Mouse (Mus musculus) midbrain, postnatal 0 days (tissue): ENCODE results near the gene Lnx2. TPM values are rescaled to one million over a fixed set of nuclear protein-coding genes. Genes with fewer than 3 reads are reported as not detected.
A peak's percentile ranks its signal among the peaks of the same experiment; 100 is the strongest.

Experiments
- ATAC-seq: fragments of 200-750 bp; cut with Nextera tagmentation; 2 replicates; pipeline ENCODE4 v1.8.0; 2017; ENCODE audit warnings: moderate number of reproducible peaks, mild to moderate bottlenecking, moderate TSS enrichment, moderate library complexity; ENCODE audit not compliant: low FRiP score
- DNase-seq: peaks from one replicate; pipeline ENCODE4 v3.0.0-alpha.2; 2015; ENCODE audit warnings: low spot score
- H3K27ac ChIP-seq: fragments of 300-500 bp; sonication (generic); 2 replicates; pipeline ENCODE4 v1.5.1; 2014; ENCODE audit warnings: low read depth, mild to moderate bottlenecking, low read length, mixed read lengths
- H3K27me3 ChIP-seq: fragments of 300-500 bp; sonication (generic); 2 replicates; pipeline ENCODE4 v1.6.1; 2014; ENCODE audit warnings: low read length, control low read depth, mixed read lengths; ENCODE audit not compliant: insufficient read depth
- H3K36me3 ChIP-seq: fragments of 300-500 bp; sonication (generic); 2 replicates; pipeline ENCODE4 v1.6.1; 2014; ENCODE audit warnings: low read length, control low read depth, mixed read lengths; ENCODE audit not compliant: insufficient read depth
- H3K4me1 ChIP-seq: fragments of 300-500 bp; sonication (generic); 2 replicates; pipeline ENCODE4 v1.6.1; 2014; ENCODE audit warnings: mild to moderate bottlenecking, control low read depth, antibody characterized with exemption, low read length, mixed read lengths; ENCODE audit not compliant: insufficient read depth
- H3K4me2 ChIP-seq: fragments of 300-500 bp; sonication (generic); 2 replicates; pipeline ENCODE4 v1.6.1; 2014; ENCODE audit warnings: low read depth, mild to moderate bottlenecking, low read length, mixed read lengths; ENCODE audit not compliant: poor library complexity, severe bottlenecking
- H3K4me3 ChIP-seq: fragments of 300-500 bp; sonication (generic); 2 replicates; pipeline ENCODE4 v1.5.1; 2014; ENCODE audit warnings: low read depth, mild to moderate bottlenecking, low read length, moderate library complexity
- H3K9ac ChIP-seq: fragments of 300-500 bp; sonication (generic); replicated peaks from 2 replicates; pipeline ENCODE4 v1.6.1; 2014; ENCODE audit warnings: mild to moderate bottlenecking, low read length, moderate library complexity, mixed read lengths; ENCODE audit not compliant: poor library complexity, severe bottlenecking
- H3K9me3 ChIP-seq: fragments of 300-500 bp; sonication (generic); 2 replicates; pipeline ENCODE4 v1.6.1; 2016; ENCODE audit warnings: low read length, control low read depth
- CTCF ChIP-seq: IDR thresholded peaks from 2 replicates; pipeline ENCODE4 v1.5.1; 2016; ENCODE audit warnings: antibody characterized with exemption, mild to moderate bottlenecking
- WGBS: fragments of 180-500 bp; shearing (Covaris S2); extraction: QIAGEN DNeasy Blood & Tissue Kit; methylation state at CpG from one replicate; pipeline ENCODE4 v1.1.7; 2014; 5-methylcytosine and 5-hydroxymethylcytosine counted together
- polyA plus RNA-seq: library from polyadenylated mRNA; unstranded; fragments of >200 nt; fragmentation: Nextera tagmentation; extraction: Ambion mirVana; gene quantifications from 2 replicates; pipeline ENCODE4 v1.2.1, GENCODE M21; 2015
- total RNA-seq: library from RNA; depleted of rRNA; stranded (reverse); fragments of >200 nt; gene quantifications from 2 replicates; pipeline ENCODE4 v1.2.3, GENCODE M21; 2014

Gene Lnx2
- total and polyA plus RNA-seq, 2 experiments from 2014 or later, result 2.9 to 5.6 TPM

DNA sequence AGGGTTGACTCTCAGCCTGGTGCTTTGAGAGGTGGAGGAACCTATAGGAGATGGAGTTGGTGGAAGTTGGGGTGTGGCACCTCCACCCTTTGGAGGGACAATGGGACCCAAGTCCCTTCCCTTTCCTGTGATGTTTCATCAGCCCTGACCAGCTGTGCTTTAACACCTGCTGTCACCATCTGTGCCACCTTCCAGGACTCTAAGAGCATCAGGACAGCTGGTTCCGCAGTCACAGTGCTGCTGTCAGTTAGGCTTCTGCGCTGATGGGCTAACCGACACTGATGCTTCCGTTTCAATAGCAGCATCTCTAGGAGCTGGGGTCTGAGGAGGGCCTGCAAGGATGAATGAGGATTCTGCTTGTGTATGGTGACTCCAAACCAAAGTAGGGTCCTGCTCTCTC lies 20.2 kb upstream of the Lnx2 start:
- H3K27me3 ChIP-seq, result no peaks in the 10 kb centered on the region
- no peaks in the 10 kb centered on the region for H3K4me1 ChIP-seq
- ATAC-seq, result no peak
- H3K36me3 ChIP-seq, result no peaks in the 10 kb centered on the region
- no peak overlapping the region for H3K9ac ChIP-seq
- WGBS, result 96% methylated on average over 4 of the region's 4 CpGs
- H3K9me3 ChIP-seq, result no peaks in the 10 kb centered on the region
- H3K4me3 ChIP-seq, result no peak overlapping the region
- no peak for TF ChIP-seq CTCF
- DNase-seq, result no peak
- H3K4me2 ChIP-seq, result no peak overlapping the region
- H3K27ac ChIP-seq, result no peak overlapping the region

DNA sequence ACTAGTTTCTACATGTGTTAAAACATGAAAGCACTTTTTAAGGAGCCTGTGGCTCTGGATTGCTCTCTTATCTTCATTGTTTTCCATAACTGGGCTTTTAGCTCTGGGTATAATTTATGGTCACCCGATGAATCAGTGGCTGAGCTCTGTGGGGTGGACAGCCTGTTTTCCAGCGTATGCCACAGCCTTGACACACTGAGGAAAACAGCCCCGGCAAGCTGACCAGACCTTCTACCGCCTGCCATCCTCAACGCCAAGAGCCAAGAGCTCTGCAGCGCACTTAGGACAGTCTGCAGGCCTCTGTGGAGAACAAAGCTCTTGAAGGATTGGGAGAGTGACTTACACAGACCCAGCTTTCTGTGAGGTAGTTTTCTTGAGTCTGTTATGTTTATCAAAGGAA lies 17.9 kb upstream of the Lnx2 start:
- no peak overlapping the region for H3K9ac ChIP-seq
- no peaks in the 10 kb centered on the region for H3K9me3 ChIP-seq
- TF ChIP-seq CTCF, result no peak
- H3K27me3 ChIP-seq, result no peaks in the 10 kb centered on the region
- ATAC-seq (no peak), DNase-seq (no peak)
- 92% methylated on average over 6 of the region's 6 CpGs for WGBS
- H3K36me3 ChIP-seq, result no peaks in the 10 kb centered on the region
- no peak overlapping the region for H3K4me2 ChIP-seq
- no peak overlapping the region for H3K27ac ChIP-seq
- no peaks in the 10 kb centered on the region for H3K4me1 ChIP-seq
- H3K4me3 ChIP-seq, result no peak overlapping the region

DNA sequence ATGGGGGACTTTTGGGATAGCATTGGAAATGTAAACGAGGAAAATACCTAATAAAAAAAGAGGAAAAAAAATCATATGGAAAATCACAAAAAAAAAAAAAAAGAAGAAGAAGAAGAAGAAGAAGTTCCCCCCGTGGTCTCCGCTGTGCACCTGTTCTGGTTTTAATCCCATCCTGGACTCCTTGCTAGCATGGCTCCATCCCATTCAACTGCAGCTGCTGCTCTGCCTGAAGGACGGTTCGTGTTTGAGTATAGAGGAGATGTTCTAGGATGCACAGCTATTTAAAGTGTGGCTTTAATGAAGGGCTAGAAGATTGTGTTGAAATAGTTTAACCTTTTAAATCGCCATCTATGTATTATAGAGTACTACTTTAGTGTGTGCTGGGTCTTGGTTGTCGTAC lies 16.1 kb upstream of the Lnx2 start:
- WGBS, result 93% methylated on average over 7 of the region's 7 CpGs

DNA sequence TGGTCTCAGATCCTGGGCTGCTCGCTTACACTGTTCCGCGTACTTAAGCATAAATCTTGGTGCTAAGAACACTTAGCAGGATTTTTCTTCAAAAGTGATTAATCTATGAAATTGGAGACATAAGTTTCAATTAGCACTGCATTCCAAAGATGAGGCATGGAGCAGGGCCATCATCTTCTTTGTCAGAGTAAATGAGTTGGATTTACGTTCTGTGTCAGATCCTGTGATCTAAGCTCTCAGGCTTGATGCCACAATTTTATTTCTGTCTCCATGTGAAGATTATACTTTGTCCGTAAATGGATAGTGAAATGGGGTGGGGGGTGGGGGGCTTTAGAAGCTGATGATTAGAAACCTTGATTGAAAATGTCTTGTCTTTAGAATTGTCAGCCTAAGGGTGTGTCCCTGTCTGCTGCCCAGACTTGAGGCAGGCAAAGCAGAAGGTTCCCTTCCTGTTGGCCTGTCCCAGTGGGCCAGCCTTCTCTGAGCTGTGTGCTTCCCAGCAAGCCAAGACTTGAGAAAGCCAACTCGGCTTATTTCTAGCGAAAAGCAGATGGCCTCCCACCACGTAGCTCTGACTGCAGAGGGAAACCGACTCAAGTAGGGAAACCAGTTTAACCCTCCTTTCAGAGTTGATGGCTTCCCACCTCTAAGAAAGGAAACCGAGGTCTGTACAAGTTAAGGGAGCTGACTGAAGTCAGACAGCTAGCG lies 14.0 kb upstream of the Lnx2 start:
- no peaks in the 10 kb centered on the region for H3K36me3 ChIP-seq
- peak; percentile 63 for DNase-seq
- H3K27ac ChIP-seq, result no peak overlapping the region
- WGBS, result 85% methylated on average over 11 of the region's 11 CpGs
- H3K9me3 ChIP-seq, result no peaks in the 10 kb centered on the region
- TF ChIP-seq CTCF, result no peak
- no peak for ATAC-seq
- no peak overlapping the region for H3K4me3 ChIP-seq
- no peak overlapping the region for H3K9ac ChIP-seq
- no peaks in the 10 kb centered on the region for H3K27me3 ChIP-seq
- H3K4me1 ChIP-seq, result no peaks in the 10 kb centered on the region
- no peak overlapping the region for H3K4me2 ChIP-seq

More for the DNA sequence above, 16.1 kb upstream of the Lnx2 start:
- Histone ChIP-seq H3K4me1 (no peaks in the 10 kb centered on the region), H3K4me3 (no peak overlapping the region), H3K9me3 (no peaks in the 10 kb centered on the region), H3K27ac (no peak overlapping the region), H3K36me3 (no peaks in the 10 kb centered on the region), H3K4me2 (no peak overlapping the region), H3K27me3 (no peaks in the 10 kb centered on the region), H3K9ac (no peak overlapping the region)
- no peak for DNase-seq
- ATAC-seq, result no peak
- no peak for TF ChIP-seq CTCF

DNA sequence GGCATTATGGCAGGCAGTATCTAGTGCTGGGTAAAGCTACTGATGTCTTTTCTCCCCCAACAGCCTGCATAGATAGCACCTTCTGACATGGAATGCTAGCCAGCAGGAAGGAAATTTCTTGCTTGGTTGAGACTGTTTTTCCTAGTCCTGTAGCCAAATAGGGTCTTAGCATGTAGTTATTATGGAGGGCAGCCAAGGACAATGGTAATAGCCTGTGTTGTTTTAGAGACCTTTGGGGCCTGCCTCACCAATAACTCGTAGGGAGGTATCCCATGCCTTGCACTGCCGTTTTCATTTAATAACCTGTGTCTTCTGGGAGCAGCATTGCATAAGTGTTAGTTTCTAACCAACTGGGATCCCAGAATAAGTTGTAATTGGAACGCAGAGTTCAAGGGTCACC lies 13.4 kb upstream of the Lnx2 start:
- no peak for DNase-seq
- Histone ChIP-seq H3K4me1 (no peaks in the 10 kb centered on the region), H3K27me3 (no peaks in the 10 kb centered on the region), H3K27ac (no peak overlapping the region), H3K9ac (no peak overlapping the region), H3K36me3 (no peaks in the 10 kb centered on the region), H3K9me3 (no peaks in the 10 kb centered on the region), H3K4me3 (no peak overlapping the region), H3K4me2 (no peak overlapping the region)
- ATAC-seq, result no peak
- TF ChIP-seq CTCF, result no peak
- WGBS, result 80% methylated on average over 3 of the region's 3 CpGs

DNA sequence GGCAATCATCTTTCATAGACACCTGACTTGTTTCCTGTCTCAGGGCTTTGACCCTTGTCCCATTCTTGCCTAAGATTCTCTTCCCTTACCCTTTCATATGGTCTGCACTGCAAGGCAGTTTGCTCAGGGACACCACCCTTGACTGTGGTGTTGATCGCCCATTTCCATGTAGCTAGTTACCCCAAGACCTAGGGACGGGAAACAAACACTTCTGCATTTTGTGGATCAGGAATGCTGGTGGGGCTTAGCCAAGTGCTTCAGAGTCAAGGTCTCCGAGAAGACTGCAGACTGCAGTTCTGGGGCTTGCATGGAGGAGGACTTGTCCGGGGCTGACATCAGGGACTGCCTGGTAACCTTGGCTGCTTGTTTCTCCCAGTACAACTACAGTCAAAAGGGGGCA lies 10.4 kb upstream of the Lnx2 start:
- H3K4me1 ChIP-seq, result no peaks in the 10 kb centered on the region
- ATAC-seq (no peak), DNase-seq (no peak)
- H3K4me2 ChIP-seq, result no peak overlapping the region
- H3K9me3 ChIP-seq, result no peaks in the 10 kb centered on the region
- no peak overlapping the region for H3K27ac ChIP-seq
- WGBS, result 91% methylated on average over 4 of the region's 4 CpGs
- H3K4me3 ChIP-seq, result no peak overlapping the region
- H3K36me3 ChIP-seq, result no peaks in the 10 kb centered on the region; the same call in 1 of the 2 replicates
- H3K9ac ChIP-seq, result no peak overlapping the region
- TF ChIP-seq CTCF, result no peak
- H3K27me3 ChIP-seq, result no peaks in the 10 kb centered on the region
